Mouse (Mus musculus) bone marrow macrophage, adult 2 months (primary cell): Measurements from ENCODE around the gene Fgfr2.

Source experiments
- CTCF ChIP-seq: IDR thresholded peaks from 2 replicates; pipeline ENCODE4 v1.5.1; 2012; ENCODE audit warnings: low read depth, mild to moderate bottlenecking, low read length, moderate library complexity
- POLR2A ChIP-seq: IDR thresholded peaks from 2 replicates; pipeline ENCODE4 v1.6.1; 2012; ENCODE audit warnings: mild to moderate bottlenecking, low read depth, low read length, borderline replicate concordance

DNA sequence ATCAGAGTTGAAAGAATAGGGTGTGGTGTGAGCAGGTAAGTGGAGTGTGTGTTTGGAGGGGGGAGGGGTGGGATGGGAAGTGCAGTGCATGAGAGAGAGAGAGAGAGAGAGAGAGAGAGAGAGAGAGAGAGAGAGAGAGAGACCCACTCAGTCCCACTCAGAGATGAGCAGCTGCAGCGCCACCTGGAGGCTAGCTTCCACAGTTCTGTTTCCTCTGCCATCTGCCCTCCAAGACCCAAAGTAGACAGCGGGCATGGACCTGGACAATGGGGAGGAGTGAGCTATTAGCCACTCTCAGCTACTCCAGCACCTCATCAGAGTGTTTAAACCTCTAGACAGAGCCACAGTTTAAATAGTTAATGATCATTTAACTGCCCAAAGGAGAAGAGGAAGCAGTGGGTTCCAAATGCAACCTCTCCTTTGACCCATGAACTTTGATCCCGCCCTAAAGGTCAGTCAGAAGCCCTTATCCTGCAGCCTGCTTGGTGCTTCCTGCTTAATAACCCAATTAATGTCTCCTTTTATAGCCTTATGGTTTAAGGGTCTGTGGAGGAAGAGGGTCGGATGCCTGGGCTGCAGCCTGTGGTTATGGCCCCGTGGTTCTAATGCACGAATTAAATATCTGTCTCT lies 1322.6 kb downstream of the Fgfr2 start:
- TF ChIP-seq POLR2A (no peak), CTCF (no peak)
